Mouse (Mus musculus): ENCODE data around the gene Aicda. TPM values are rescaled to one million over a fixed set of nuclear protein-coding genes. Genes with fewer than 3 reads are reported as not detected.

Aicda gene
- total RNA-seq, 2 experiments from 2014 or later = not detected

Other genes starting within 250 kb of the Aicda start
- 10 to 100 TPM; 38.0 to 40.1 TPM for gene M6pr, start 245.1 kb upstream of the Aicda start, total RNA-seq (2021)
- 10 to 100 TPM; 15.4 to 15.9 TPM for gene Phc1, start 213.2 kb upstream of the Aicda start, total RNA-seq (2021)
- under 1 TPM in 1 of 2 experiments, not detected in 1; 0.20 TPM for gene Rimklb, start 55.0 kb upstream of the Aicda start, total RNA-seq (2021)
- gene Mfap5, start 48.0 kb upstream of the Aicda start, total RNA-seq (2021) = 10 to 100 TPM; 82.5 to 86.0 TPM
- gene Apobec1, start 48.6 kb downstream of the Aicda start, total RNA-seq (2021) = 1 to 10 TPM; 3.9 to 4.8 TPM
- gene Gdf3, start 56.3 kb downstream of the Aicda start, total RNA-seq (2021) = not detected
- gene Dppa3, start 72.6 kb downstream of the Aicda start, total RNA-seq (2021) = not detected
- not detected for gene Nanog, start 153.7 kb downstream of the Aicda start, total RNA-seq (2021)
- gene Slc2a3, start 247.8 kb downstream of the Aicda start, total RNA-seq (2021) = 1 to 10 TPM; 2.3 to 2.4 TPM

Measured in heart, postnatal 14 days (tissue).